Mouse (Mus musculus) bone marrow, adult 2 months (tissue): ENCODE data around the gene Zmym6.

Experiments
- CTCF ChIP-seq: fragments of 200-500 bp; IDR thresholded peaks from 2 replicates; pipeline ENCODE4 v1.5.1; 2011; ENCODE audit warnings: low read length, control low read depth; ENCODE audit not compliant: control insufficient read depth, insufficient read depth
- POLR2A ChIP-seq: fragments of 200-500 bp; IDR thresholded peaks from 2 replicates; pipeline ENCODE4 v1.6.1; 2011; ENCODE audit warnings: low read depth, mild to moderate bottlenecking, control low read depth, low read length, borderline replicate concordance; ENCODE audit not compliant: control insufficient read depth

DNA sequence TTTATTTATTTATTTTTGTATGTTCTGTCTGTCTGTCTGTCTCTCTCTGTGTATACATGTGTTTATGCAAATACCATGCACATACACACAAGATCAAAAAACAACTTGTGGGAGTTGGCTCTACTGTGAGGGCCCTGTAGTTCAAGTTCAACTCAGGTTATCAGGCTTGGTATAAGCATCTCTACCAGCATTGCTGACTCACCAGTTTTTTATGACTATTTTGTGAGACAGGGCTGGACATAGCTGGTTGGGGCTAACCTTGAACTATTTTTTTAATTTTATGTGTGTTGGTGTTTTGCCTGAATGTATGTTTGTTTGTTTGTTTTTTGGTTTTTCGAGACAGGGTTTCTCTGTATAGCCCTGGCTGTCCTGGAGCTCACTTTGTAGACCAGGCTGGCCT lies 14.0 kb downstream of the Zmym6 start:
- TF ChIP-seq POLR2A: no peak
- no peak for TF ChIP-seq CTCF
